Mouse (Mus musculus) ovary, postnatal 14 days (tissue): ENCODE measurements around the gene Qrich2.
A peak's percentile ranks its signal among the peaks of the same experiment; 100 is the strongest.
"Not testable (repeated sequence)": the region's sequence is repeated elsewhere in the genome, so short reads cannot be mapped to it uniquely, and the experiment has no call there.

Source experiments
- DNase-seq: peaks from one replicate; pipeline ENCODE4 v3.0.0; 2022; ENCODE audit warnings: low spot score

The Qrich2 gene

GRCm38 (mm10) chr11:116488693-116489375 is 22.8 kb upstream of the Qrich2 start:
- no peak for DNase-seq

GRCm38 (mm10) chr11:116488207-116488606 is 22.2 kb upstream of the Qrich2 start:
- no peak for DNase-seq

GRCm38 (mm10) chr11:116484261-116484660 is 18.2 kb upstream of the Qrich2 start:
- DNase-seq = no peak

- no peak for DNase-seq
Measured at GRCm38 (mm10) chr11:116481776-116482175, 15.7 kb upstream of the Qrich2 start.

GRCm38 (mm10) chr11:116480975-116481374 is 14.9 kb upstream of the Qrich2 start:
- DNase-seq = no peak

- DNase-seq = no peak
Measured at GRCm38 (mm10) chr11:116479832-116480231, 13.8 kb upstream of the Qrich2 start.

- no peak for DNase-seq
Measured at GRCm38 (mm10) chr11:116478978-116479377, 12.9 kb upstream of the Qrich2 start.

GRCm38 (mm10) chr11:116477160-116477759 is 11.2 kb upstream of the Qrich2 start:
- no peak for DNase-seq

GRCm38 (mm10) chr11:116476696-116477095 is 10.7 kb upstream of the Qrich2 start:
- DNase-seq = no peak

GRCm38 (mm10) chr11:116476041-116476440 is 10.0 kb upstream of the Qrich2 start:
- DNase-seq = no peak

GRCm38 (mm10) chr11:116472275-116472674 is 6.2 kb upstream of the Qrich2 start:
- no peak for DNase-seq

GRCm38 (mm10) chr11:116470896-116471295 is 4.9 kb upstream of the Qrich2 start:
- DNase-seq = no peak

- DNase-seq = no peak
Measured at GRCm38 (mm10) chr11:116470249-116470648, 4.2 kb upstream of the Qrich2 start.

- DNase-seq = not testable (repeated sequence)
Measured at GRCm38 (mm10) chr11:116468338-116468737, 2.3 kb upstream of the Qrich2 start.

GRCm38 (mm10) chr11:116463833-116464232 is 2.2 kb downstream of the Qrich2 start:
- peak; percentile 82 for DNase-seq

GRCm38 (mm10) chr11:116463338-116463737 is 2.7 kb downstream of the Qrich2 start:
- DNase-seq = no peak

GRCm38 (mm10) chr11:116459786-116460185 is 6.3 kb downstream of the Qrich2 start:
- no peak for DNase-seq

- DNase-seq = no peak
Measured at GRCm38 (mm10) chr11:116456234-116456633, 9.8 kb downstream of the Qrich2 start.

GRCm38 (mm10) chr11:116453889-116454288 is 12.2 kb downstream of the Qrich2 start:
- no peak for DNase-seq

- DNase-seq = no peak
Measured at GRCm38 (mm10) chr11:116449341-116449740, 16.7 kb downstream of the Qrich2 start.

- DNase-seq = no peak
Measured at GRCm38 (mm10) chr11:116447822-116448221, 18.2 kb downstream of the Qrich2 start.

- no peak for DNase-seq
Measured at GRCm38 (mm10) chr11:116446308-116446887, 19.6 kb downstream of the Qrich2 start.

GRCm38 (mm10) chr11:116445596-116446307 is 20.3 kb downstream of the Qrich2 start:
- DNase-seq = peak; percentile 95
